Mouse (Mus musculus) midbrain, embryonic 12.5 days (tissue): ENCODE measurements around the gene Fnip1. TPM values are rescaled to one million over a fixed set of nuclear protein-coding genes. Genes with fewer than 3 reads are reported as not detected.

ENCODE experiments used
- ATAC-seq: fragments of 200-750 bp; cut with Nextera tagmentation; 2 replicates; pipeline ENCODE4 v1.8.0; 2017; ENCODE audit warnings: low read depth, moderate TSS enrichment, moderate library complexity; ENCODE audit not compliant: low FRiP score
- H3K27ac ChIP-seq: fragments of 300-500 bp; sonication (generic); replicated peaks from 2 replicates; pipeline ENCODE4 v1.5.1; 2016; ENCODE audit warnings: mild to moderate bottlenecking
- H3K27me3 ChIP-seq: fragments of 300-500 bp; sonication (generic); 2 replicates; pipeline ENCODE4 v1.6.1; 2016; ENCODE audit warnings: mild to moderate bottlenecking
- H3K36me3 ChIP-seq: fragments of 300-500 bp; sonication (generic); 2 replicates; pipeline ENCODE4 v1.6.1; 2016
- H3K4me1 ChIP-seq: fragments of 300-500 bp; sonication (generic); 2 replicates; pipeline ENCODE4 v1.6.1; 2016
- H3K4me2 ChIP-seq: fragments of 300-500 bp; sonication (generic); replicated peaks from 2 replicates; pipeline ENCODE4 v1.6.1; 2016; ENCODE audit warnings: mild to moderate bottlenecking, moderate library complexity
- H3K4me3 ChIP-seq: fragments of 300-500 bp; sonication (generic); 2 replicates; pipeline ENCODE4 v1.5.1; 2016; ENCODE audit warnings: mild to moderate bottlenecking
- H3K9ac ChIP-seq: fragments of 300-500 bp; sonication (generic); replicated peaks from 2 replicates; pipeline ENCODE4 v1.6.1; 2016; ENCODE audit warnings: mild to moderate bottlenecking, moderate library complexity
- H3K9me3 ChIP-seq: fragments of 300-500 bp; sonication (generic); 2 replicates; pipeline ENCODE4 v1.6.1; 2016; ENCODE audit warnings: mild to moderate bottlenecking
- WGBS: fragments of 180-500 bp; shearing (Covaris S2); methylation state at CpG from one replicate; pipeline ENCODE4 v1.1.7; 2016; 5-methylcytosine and 5-hydroxymethylcytosine counted together
- polyA plus RNA-seq: library from polyadenylated mRNA; unstranded; fragments of >200 nt; fragmentation: Nextera tagmentation; extraction: Ambion mirVana; gene quantifications from 2 replicates; pipeline ENCODE4 v1.2.1, GENCODE M21; 2016

Fnip1 gene
- polyA plus RNA-seq, 1 experiment from 2014 or later = 13.3 TPM

- 95% methylated on average over 4 of the region's 4 CpGs for WGBS
- no peak overlapping the region for H3K27ac ChIP-seq
These were observed 34.2 kb downstream of the Fnip1 start for GRCm38 (mm10) chr11:54472231-54472630.

DNA sequence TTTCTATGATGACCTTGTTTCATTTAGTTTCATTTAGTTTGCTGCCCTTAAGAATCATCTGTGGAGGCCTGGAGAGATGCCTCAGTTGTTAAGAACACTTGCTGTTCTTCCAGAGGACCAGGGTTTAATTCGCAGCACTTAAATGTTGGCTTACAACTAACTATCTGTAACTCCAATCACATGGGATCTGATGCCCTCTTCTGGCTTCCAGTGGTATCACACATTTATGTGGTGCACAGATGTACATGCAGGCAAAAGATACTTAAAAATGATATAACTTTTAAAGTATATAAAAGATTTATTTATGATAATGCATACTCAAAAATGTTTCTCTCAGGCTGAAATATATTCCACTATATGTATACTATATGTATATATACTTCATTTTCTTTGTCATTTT, 40.4 kb downstream of the Fnip1 start:
- Histone ChIP-seq H3K4me3 (no peak overlapping the region), H3K9me3 (0 out of 2 replicates have a peak, but pooled peaks cover 4% of the 10 kb centered on the region), H3K27ac (no peak overlapping the region), H3K27me3 (no peaks in the 10 kb centered on the region), H3K4me1 (no peaks in the 10 kb centered on the region), H3K36me3 (peaks cover 12% of the 10 kb centered on the region; the same call in 1 of the 2 replicates), H3K4me2 (no peak overlapping the region), H3K9ac (no peak overlapping the region)
- no peak for ATAC-seq
- WGBS = 91% methylated on average over 1 of the region's 1 CpGs

More at GRCm38 (mm10) chr11:54472231-54472630, 34.2 kb downstream of the Fnip1 start:
- H3K4me2 ChIP-seq = no peak overlapping the region
- H3K4me3 ChIP-seq = no peak overlapping the region
- H3K36me3 ChIP-seq = peaks cover 14% of the 10 kb centered on the region
- H3K9ac ChIP-seq = no peak overlapping the region
- no peak for ATAC-seq
- no peaks in the 10 kb centered on the region for H3K4me1 ChIP-seq
- no peaks in the 10 kb centered on the region for H3K27me3 ChIP-seq
- H3K9me3 ChIP-seq = no peaks in the 10 kb centered on the region

- WGBS = 85% methylated on average over 3 of the region's 3 CpGs
- Histone ChIP-seq H3K36me3 (peaks cover 4% of the 10 kb centered on the region; the same call in 1 of the 2 replicates), H3K4me2 (no peak overlapping the region), H3K27me3 (no peaks in the 10 kb centered on the region), H3K4me1 (no peaks in the 10 kb centered on the region), H3K27ac (no peak overlapping the region), H3K9ac (no peak overlapping the region), H3K9me3 (no peaks in the 10 kb centered on the region), H3K4me3 (no peak overlapping the region)
- ATAC-seq = no peak
These were observed 48.0 kb downstream of the Fnip1 start for GRCm38 (mm10) chr11:54486041-54486440.

DNA sequence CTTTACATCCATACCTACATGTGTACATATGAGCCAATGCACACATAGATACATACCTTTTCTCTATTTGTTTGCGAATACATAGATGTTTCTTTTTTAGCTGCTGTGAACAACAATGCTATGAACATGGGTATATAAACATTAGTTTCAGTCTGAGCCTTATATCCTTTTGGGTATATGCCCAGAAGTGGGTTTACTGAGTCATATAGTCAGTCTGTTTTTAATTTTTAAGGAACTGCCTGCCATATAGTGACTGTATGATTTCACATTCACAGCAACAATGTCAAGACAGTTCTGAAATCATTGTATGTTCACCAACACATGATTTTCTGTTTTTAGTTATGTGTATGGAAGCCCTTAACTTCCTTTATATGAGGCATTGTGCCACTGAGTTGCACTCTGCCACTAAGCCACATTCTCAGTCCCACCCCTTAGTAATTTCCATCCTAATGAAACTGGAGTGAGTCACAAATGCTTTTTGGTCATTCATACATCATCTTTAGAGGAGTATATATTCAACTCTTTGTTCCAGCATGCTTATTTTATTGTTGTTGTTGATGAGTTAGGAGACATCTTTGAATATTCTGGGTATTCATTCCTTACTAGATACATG, 54.1 kb downstream of the Fnip1 start:
- ATAC-seq = no peak
- H3K9ac ChIP-seq = no peak overlapping the region
- H3K27me3 ChIP-seq = no peaks in the 10 kb centered on the region
- no peaks in the 10 kb centered on the region for H3K4me1 ChIP-seq
- no peak overlapping the region for H3K4me2 ChIP-seq
- H3K27ac ChIP-seq = no peak overlapping the region
- peaks cover 6% of the 10 kb centered on the region; the same call in 1 of the 2 replicates for H3K36me3 ChIP-seq
- H3K4me3 ChIP-seq = no peak overlapping the region
- H3K9me3 ChIP-seq = no peaks in the 10 kb centered on the region
- WGBS = 94% methylated on average over 1 of the region's 1 CpGs

GRCm38 (mm10) chr11:54492559-54492958, 54.6 kb downstream of the Fnip1 start:
- Histone ChIP-seq H3K4me2 (no peak overlapping the region), H3K9ac (no peak overlapping the region), H3K36me3 (peaks cover 6% of the 10 kb centered on the region; the same call in 1 of the 2 replicates), H3K4me3 (no peak overlapping the region), H3K4me1 (no peaks in the 10 kb centered on the region), H3K27me3 (no peaks in the 10 kb centered on the region), H3K9me3 (no peaks in the 10 kb centered on the region), H3K27ac (no peak overlapping the region)
- WGBS = 95% methylated on average over 4 of the region's 4 CpGs
- no peak for ATAC-seq

- Histone ChIP-seq H3K27ac (no peak overlapping the region), H3K9me3 (no peaks in the 10 kb centered on the region), H3K4me1 (no peaks in the 10 kb centered on the region), H3K9ac (no peak overlapping the region), H3K4me2 (no peak overlapping the region), H3K36me3 (peaks cover 14% of the 10 kb centered on the region), H3K27me3 (no peaks in the 10 kb centered on the region), H3K4me3 (no peak overlapping the region)
- no peak for ATAC-seq
- 93% methylated on average over 5 of the region's 5 CpGs for WGBS
These were observed 61.8 kb downstream of the Fnip1 start for GRCm38 (mm10) chr11:54499838-54500237.

DNA sequence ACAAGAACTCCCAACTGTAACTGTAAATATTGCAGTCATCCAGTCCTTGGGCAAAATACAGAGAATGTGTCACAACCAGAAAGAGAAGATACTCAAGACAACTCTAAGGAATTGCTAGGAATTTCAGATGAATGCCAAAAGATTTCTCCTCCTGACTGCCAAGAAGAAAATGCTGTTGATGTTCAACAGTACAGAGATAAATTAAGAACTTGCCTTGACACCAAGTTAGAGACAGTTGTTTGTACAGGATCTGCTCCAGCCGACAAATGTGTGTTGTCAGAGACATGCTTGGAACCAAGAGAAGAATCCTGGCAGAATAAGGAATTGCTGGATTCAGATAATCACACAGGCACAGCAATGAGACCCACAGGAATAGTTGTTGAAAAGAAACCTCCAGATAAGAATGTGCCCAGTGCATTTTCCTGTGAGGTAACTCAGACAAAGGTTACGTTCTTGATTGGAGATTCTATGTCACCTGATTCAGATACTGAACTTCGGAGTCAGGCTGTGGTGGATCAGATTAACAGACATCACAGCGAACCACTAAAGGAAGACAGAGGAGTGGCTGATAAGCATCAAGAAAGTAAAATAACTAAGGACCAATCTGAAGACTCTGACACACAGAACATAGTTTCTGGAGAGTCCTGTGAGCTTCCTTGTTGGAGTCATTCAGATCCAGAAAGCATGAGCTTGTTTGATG, 64.7 kb downstream of the Fnip1 start:
- no peaks in the 10 kb centered on the region for H3K9me3 ChIP-seq
- no peaks in the 10 kb centered on the region for H3K4me1 ChIP-seq
- H3K36me3 ChIP-seq = peaks cover 14% of the 10 kb centered on the region
- H3K27ac ChIP-seq = no peak overlapping the region
- no peak for ATAC-seq
- 92% methylated on average over 4 of the region's 4 CpGs for WGBS
- H3K27me3 ChIP-seq = no peaks in the 10 kb centered on the region
- no peak overlapping the region for H3K4me2 ChIP-seq
- H3K4me3 ChIP-seq = no peak overlapping the region
- no peak overlapping the region for H3K9ac ChIP-seq

GRCm38 (mm10) chr11:54513584-54513983, 75.6 kb downstream of the Fnip1 start:
- Histone ChIP-seq H3K4me1 (no peaks in the 10 kb centered on the region), H3K4me3 (no peak overlapping the region), H3K4me2 (no peak overlapping the region), H3K27ac (no peak overlapping the region), H3K9ac (no peak overlapping the region), H3K27me3 (no peaks in the 10 kb centered on the region), H3K9me3 (no peaks in the 10 kb centered on the region), H3K36me3 (peaks cover 3% of the 10 kb centered on the region; the same call in 1 of the 2 replicates)
- no peak for ATAC-seq

DNA sequence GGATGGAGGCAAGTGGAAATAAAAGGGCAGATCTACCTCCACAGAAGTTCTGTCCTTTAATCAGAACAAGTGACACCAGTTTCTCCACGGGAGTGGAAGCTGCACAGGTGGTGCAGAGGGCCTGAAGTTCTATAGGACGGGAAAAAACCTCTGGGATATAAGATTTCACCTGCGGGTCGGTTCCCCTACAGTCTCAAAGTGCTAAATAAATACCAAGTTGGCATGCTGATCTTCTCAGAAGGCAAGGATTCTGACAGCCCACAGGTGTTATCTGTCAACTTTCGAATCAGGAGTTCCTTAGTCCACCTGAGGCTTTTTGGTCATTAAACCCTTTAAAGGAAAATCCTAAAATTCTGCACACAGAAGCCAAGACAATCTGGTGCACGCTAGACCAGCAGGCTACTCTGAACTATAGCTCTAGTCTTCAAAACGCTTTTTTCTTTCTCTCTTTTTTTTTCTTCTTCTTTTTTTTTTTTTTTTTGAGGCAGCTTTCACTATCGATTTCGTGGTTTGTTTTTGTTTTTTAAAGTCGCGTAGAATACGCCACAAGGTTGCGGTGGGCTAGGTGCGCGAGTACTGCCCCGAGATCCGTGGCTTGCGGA, 84.0 kb downstream of the Fnip1 start:
- 2% methylated on average over 18 of the region's 18 CpGs for WGBS
- no peak for ATAC-seq

GRCm38 (mm10) chr11:54522529-54523430, 84.8 kb downstream of the Fnip1 start, which contains the start of gene Rapgef6:
Rapgef6 (plus strand) TSS chr11:54522847.
- peak; percentile 95 for ATAC-seq
- peaks cover 20% of the 10 kb centered on the region for H3K4me1 ChIP-seq
- no peaks in the 10 kb centered on the region for H3K27me3 ChIP-seq
- H3K9me3 ChIP-seq = no peaks in the 10 kb centered on the region
- peak within 1 kb of the TSS; percentile 87 for H3K27ac ChIP-seq
- H3K9ac ChIP-seq = peak within 1 kb of the TSS; percentile 76
- under 1% methylated on average over 73 of the region's 73 CpGs for WGBS
- H3K36me3 ChIP-seq = no peaks in the 10 kb centered on the region
- H3K4me2 ChIP-seq = peak within 1 kb of the TSS; percentile 73
- H3K4me3 ChIP-seq = peak within 1 kb of the TSS; percentile 87

More for the DNA sequence above, 84.0 kb downstream of the Fnip1 start:
- Histone ChIP-seq H3K27ac (peak overlapping the region; percentile 87), H3K4me2 (peak overlapping the region; percentile 73), H3K27me3 (no peaks in the 10 kb centered on the region), H3K9ac (peak overlapping the region; percentile 59), H3K4me3 (peak overlapping the region; percentile 87), H3K36me3 (no peaks in the 10 kb centered on the region), H3K9me3 (no peaks in the 10 kb centered on the region), H3K4me1 (peaks cover 20% of the 10 kb centered on the region)

GRCm38 (mm10) chr11:54523431-54524001, 85.5 kb downstream of the Fnip1 start:
- ATAC-seq = no peak
- H3K9ac ChIP-seq = peak overlapping the region; percentile 76
- 18% methylated on average over 10 of the region's 10 CpGs for WGBS
- peak overlapping the region; percentile 73 for H3K4me2 ChIP-seq
- H3K27me3 ChIP-seq = no peaks in the 10 kb centered on the region
- H3K27ac ChIP-seq = 0 out of 2 replicates have a peak overlapping the region, but pooled peaks have one; percentile 82
- peaks cover 20% of the 10 kb centered on the region for H3K4me1 ChIP-seq
- no peaks in the 10 kb centered on the region for H3K9me3 ChIP-seq
- peak overlapping the region; percentile 87 for H3K4me3 ChIP-seq
- no peaks in the 10 kb centered on the region for H3K36me3 ChIP-seq
